In the genomic region with DNA sequence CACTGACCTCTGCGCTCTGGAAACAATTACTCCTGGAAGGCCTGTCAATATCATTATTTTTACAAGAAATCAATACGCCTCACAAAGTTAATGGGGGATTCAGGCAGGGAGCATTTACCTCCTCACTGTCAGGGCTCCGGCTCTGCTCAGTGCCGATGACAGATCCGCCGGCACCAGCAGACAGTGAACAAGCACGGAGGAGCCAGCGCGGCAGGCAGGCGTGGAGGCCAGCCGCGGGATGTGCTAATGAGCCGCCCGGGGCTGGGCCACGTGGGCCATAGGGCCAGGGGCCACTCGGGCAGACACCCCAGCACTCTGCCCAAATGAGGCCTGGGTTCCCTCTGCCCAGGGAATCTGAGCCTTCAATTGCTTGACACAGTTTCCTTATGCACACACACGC, we compare ENCODE assay signal across 13 mouse cellular contexts. TPM values are rescaled to one million over a fixed set of nuclear protein-coding genes. Genes with fewer than 3 reads are reported as not detected.
DNase-seq lines count a peak whose midpoint lies in the region; ATAC-seq lines count a peak whose summit lies in the region.
"Had no signal": no experiment of that assay in that cellular context is flagged by ENCODE, and none has a peak within 500 bp of the region (broad histone marks: within the 10 kb centered on the region; RNA-seq: fewer than 3 reads in every experiment).

No protein-coding gene starts in this region.

- H3K27me3 ChIP-seq in heart, embryonic 14.5 days (ENCODE audit: control insufficient read depth, insufficient read depth, low read length): 0 out of 2 replicates have a peak, but pooled peaks cover 5% of the 10 kb centered on the region
- no peaks in the 10 kb centered on the region for H3K27me3 ChIP-seq in hindbrain, embryonic 13.5 days
- H3K27me3 ChIP-seq in midbrain, embryonic 15.5 days (replicated peaks): no peaks in the 10 kb centered on the region
- H3K27me3 ChIP-seq in liver, embryonic 11.5 days (replicated peaks; ENCODE audit: control insufficient read depth, insufficient read depth, low read length): peaks cover 16% of the 10 kb centered on the region

- intact Hi-C loops in heart, postnatal 25 days (cut with DNase I): no loop called here

- 0 out of 2 replicates have a peak overlapping the region, but pooled peaks have one; percentile 6 for H3K9ac ChIP-seq in heart, embryonic 14.5 days (ENCODE audit: low read length)
- H3K9ac ChIP-seq in hindbrain, embryonic 13.5 days: peak overlapping the region; percentile 55
- 0 out of 2 replicates have a peak overlapping the region, but pooled peaks have one; percentile 31 for H3K9ac ChIP-seq in midbrain, embryonic 15.5 days
- no peak overlapping the region for H3K9ac ChIP-seq in liver, embryonic 11.5 days (ENCODE audit: low read depth, low read length)

- H3K4me2 ChIP-seq in heart, embryonic 14.5 days (ENCODE audit: low read length): peak overlapping the region; percentile 38
- peak overlapping the region; percentile 45 for H3K4me2 ChIP-seq in hindbrain, embryonic 13.5 days
- peak overlapping the region; percentile 43 for H3K4me2 ChIP-seq in midbrain, embryonic 15.5 days
- no peak overlapping the region for H3K4me2 ChIP-seq in liver, embryonic 11.5 days

- ATAC-seq in heart, embryonic 14.5 days (ENCODE audit: insufficient number of reproducible peaks, insufficient read depth, low FRiP score, low read depth): no peak
- ATAC-seq in hindbrain, embryonic 13.5 days (ENCODE audit: low FRiP score): no peak
- peak; percentile 55; the same call in 1 of the 2 replicates for ATAC-seq in midbrain, embryonic 15.5 days (replicated peaks)
- no peak for ATAC-seq in liver, embryonic 11.5 days (replicated peaks; ENCODE audit: low FRiP score)
- ATAC-seq: CD4-positive, CD25-positive, alpha-beta regulatory T cell, adult 4 months; inflammation-experienced regulatory T-cells, adult 6 months had no signal

- H3K36me3 ChIP-seq in heart, embryonic 14.5 days (ENCODE audit: control insufficient read depth, insufficient read depth, low read length): no peaks in the 10 kb centered on the region
- no peaks in the 10 kb centered on the region for H3K36me3 ChIP-seq in hindbrain, embryonic 13.5 days
- no peaks in the 10 kb centered on the region for H3K36me3 ChIP-seq in midbrain, embryonic 15.5 days (replicated peaks)
- H3K36me3 ChIP-seq in liver, embryonic 11.5 days (ENCODE audit: control insufficient read depth, insufficient read depth, low read length): no peaks in the 10 kb centered on the region

- no peak for DNase-seq in heart, postnatal 25 days (ENCODE audit: low spot score)
- DNase-seq in embryo, embryonic 10.5 days (ENCODE audit: low spot score): peak; percentile 59
- no peak for DNase-seq in lung, postnatal 14 days
- DNase-seq in adrenal gland, adult 18-20 months (ENCODE audit: low spot score in 2 of 2): no peak
- DNase-seq in liver, embryonic 11.5 days (ENCODE audit: low spot score): no peak
- DNase-seq: lung, adult 2 months; thymus, adult 2 months had no signal

- no peaks in the 10 kb centered on the region for H3K9me3 ChIP-seq in heart, embryonic 14.5 days (ENCODE audit: control insufficient read depth, low read length)
- H3K9me3 ChIP-seq in hindbrain, embryonic 13.5 days: no peaks in the 10 kb centered on the region
- no peaks in the 10 kb centered on the region for H3K9me3 ChIP-seq in midbrain, embryonic 15.5 days
- no peaks in the 10 kb centered on the region for H3K9me3 ChIP-seq in liver, embryonic 11.5 days (ENCODE audit: control insufficient read depth, low read length)

- H3K4me3 ChIP-seq in heart, embryonic 14.5 days (ENCODE audit: control insufficient read depth in 1 of 2, insufficient read depth in 1 of 2, low read depth in 1 of 2, low read length in 2 of 2): no peak overlapping the region
- peak overlapping the region; percentile 13 for H3K4me3 ChIP-seq in hindbrain, embryonic 13.5 days
- H3K4me3 ChIP-seq in midbrain, embryonic 15.5 days: peak overlapping the region; percentile 18; the same call in 1 of the 2 replicates
- H3K4me3 ChIP-seq in liver, embryonic 11.5 days (ENCODE audit: low read depth, low read length): no peak overlapping the region
- H3K4me3 ChIP-seq: myocyte had no signal

- 11% methylated on average over 17 of the region's 17 CpGs for WGBS in heart, embryonic 14.5 days
- WGBS in hindbrain, embryonic 13.5 days: 9% methylated on average over 17 of the region's 17 CpGs
- WGBS in midbrain, embryonic 15.5 days: 12% methylated on average over 17 of the region's 17 CpGs
- WGBS in liver, embryonic 11.5 days: 27% methylated on average over 17 of the region's 17 CpGs

- H3K27ac ChIP-seq in heart, embryonic 14.5 days (replicated peaks in 1 of 2; ENCODE audit: control insufficient read depth in 1 of 2, insufficient read depth in 1 of 2, low read depth in 2 of 2, low read length in 2 of 2): no peak overlapping the region
- H3K27ac ChIP-seq in hindbrain, embryonic 13.5 days: peak overlapping the region; percentile 46
- H3K27ac ChIP-seq in midbrain, embryonic 15.5 days: 0 out of 2 replicates have a peak overlapping the region, but pooled peaks have one; percentile 51
- H3K27ac ChIP-seq in liver, embryonic 11.5 days (ENCODE audit: low read depth, low read length): no peak overlapping the region

- H3K4me1 ChIP-seq in heart, embryonic 14.5 days (ENCODE audit: control insufficient read depth in 2 of 2, insufficient read depth in 2 of 2, low read length in 2 of 2): peaks cover 2 to 7% of the 10 kb centered on the region in 2 experiments; a peak in 3 of 4 replicates
- H3K4me1 ChIP-seq in hindbrain, embryonic 13.5 days (replicated peaks): peaks cover 91% of the 10 kb centered on the region
- H3K4me1 ChIP-seq in midbrain, embryonic 15.5 days: peaks cover 78% of the 10 kb centered on the region
- H3K4me1 ChIP-seq in liver, embryonic 11.5 days (replicated peaks; ENCODE audit: control insufficient read depth, insufficient read depth, low read length): no peaks in the 10 kb centered on the region; the same call in 1 of the 2 replicates

RNA-seq across cellular contexts. Expression of gene Ebf3, which starts 47.7 kb away (rescaled TPM):
- polyA plus RNA-seq in heart, embryonic 14.5 days (2014; fragmentation: Nextera tagmentation; extraction: Ambion mirVana): 2.2 and 2.3 TPM in 2 replicates
- total RNA-seq in heart, postnatal 25 days (2021): 10 to 100 TPM in 1 of 2 experiments, 1 to 10 TPM in 1; 8.9 to 10.9 TPM
- 22.2 and 27.7 TPM in 2 replicates for polyA plus RNA-seq in hindbrain, embryonic 13.5 days (2015; fragmentation: Nextera tagmentation; extraction: Ambion mirVana)
- polyA plus RNA-seq in midbrain, embryonic 15.5 days (2015; fragmentation: Nextera tagmentation; extraction: Ambion mirVana): 14.6 and 14.9 TPM in 2 replicates
- 10 to 100 TPM in 1 of 2 experiments, 1 to 10 TPM in 1; 2.6 to 12.3 TPM for total RNA-seq in adrenal gland, adult 18-20 months (2021)
- polyA plus RNA-seq in liver, embryonic 11.5 days (2014; fragmentation: Nextera tagmentation; extraction: Ambion mirVana): 0.55 and 0.83 TPM in 2 replicates
- polyA plus RNA-seq: CD4-positive, CD25-positive, alpha-beta regulatory T cell, adult 4 months; inflammation-experienced regulatory T-cells, adult 6 months had no signal

Comparison
In these comparisons a context has a peak if more than half of its experiments do, and no peak if none do; other contexts are left out.
1. H3K27ac ChIP-seq: peak in hindbrain, embryonic 13.5 days (single experiment) and midbrain, embryonic 15.5 days (single experiment); none in heart, embryonic 14.5 days (0 of 2) and liver, embryonic 11.5 days (single experiment).
2. H3K4me3 ChIP-seq: peak in hindbrain, embryonic 13.5 days (single experiment) and midbrain, embryonic 15.5 days (single experiment); none in heart, embryonic 14.5 days (0 of 2) and liver, embryonic 11.5 days (single experiment).